Mouse (Mus musculus) central nervous system, embryonic 18 days (tissue): Measurements from ENCODE around the gene Mmp28. TPM values are rescaled to one million over a fixed set of nuclear protein-coding genes. Genes with fewer than 3 reads are reported as not detected.

Experiments used
- polyA plus RNA-seq: library from polyadenylated mRNA; depleted of rRNA; stranded (reverse); fragments of >200 nt; gene quantifications from 2 replicates; pipeline ENCODE4 v1.2.3, GENCODE M21; 2012; rRNA removed

Mmp28 gene
- polyA plus RNA-seq, result 3.1 and 3.4 TPM in 2 replicates

DNA sequence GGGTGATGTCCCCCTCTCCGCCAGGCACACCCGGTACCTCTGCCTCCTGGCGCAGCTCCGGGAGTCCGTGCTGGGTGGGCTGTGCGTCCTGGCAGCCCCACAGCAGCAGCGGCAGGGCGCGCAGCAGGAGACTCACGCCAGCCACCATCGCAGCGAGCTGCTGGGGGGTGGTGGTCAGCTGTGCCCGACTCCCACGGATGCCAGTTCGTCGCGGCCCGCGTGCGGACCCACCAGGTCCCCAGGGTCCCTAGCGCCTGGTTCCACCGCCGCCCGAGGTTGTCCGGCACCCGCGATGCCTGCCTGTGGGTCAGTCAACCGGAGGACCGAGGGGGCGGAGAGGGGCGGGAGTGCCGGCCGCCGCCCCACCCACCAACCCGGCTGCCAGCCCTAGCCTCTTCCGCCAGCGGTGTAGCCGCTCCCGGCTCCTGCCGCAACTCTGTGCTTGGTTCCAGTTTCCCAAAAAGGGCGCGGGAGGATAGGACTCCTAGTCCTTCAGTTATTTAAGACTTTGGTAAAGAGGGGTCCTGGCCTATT is at the start of gene Mmp28:
TSS of gene Mmp28 (minus strand) at position 361 of the 534 bp plus-strand sequence.

DNA sequence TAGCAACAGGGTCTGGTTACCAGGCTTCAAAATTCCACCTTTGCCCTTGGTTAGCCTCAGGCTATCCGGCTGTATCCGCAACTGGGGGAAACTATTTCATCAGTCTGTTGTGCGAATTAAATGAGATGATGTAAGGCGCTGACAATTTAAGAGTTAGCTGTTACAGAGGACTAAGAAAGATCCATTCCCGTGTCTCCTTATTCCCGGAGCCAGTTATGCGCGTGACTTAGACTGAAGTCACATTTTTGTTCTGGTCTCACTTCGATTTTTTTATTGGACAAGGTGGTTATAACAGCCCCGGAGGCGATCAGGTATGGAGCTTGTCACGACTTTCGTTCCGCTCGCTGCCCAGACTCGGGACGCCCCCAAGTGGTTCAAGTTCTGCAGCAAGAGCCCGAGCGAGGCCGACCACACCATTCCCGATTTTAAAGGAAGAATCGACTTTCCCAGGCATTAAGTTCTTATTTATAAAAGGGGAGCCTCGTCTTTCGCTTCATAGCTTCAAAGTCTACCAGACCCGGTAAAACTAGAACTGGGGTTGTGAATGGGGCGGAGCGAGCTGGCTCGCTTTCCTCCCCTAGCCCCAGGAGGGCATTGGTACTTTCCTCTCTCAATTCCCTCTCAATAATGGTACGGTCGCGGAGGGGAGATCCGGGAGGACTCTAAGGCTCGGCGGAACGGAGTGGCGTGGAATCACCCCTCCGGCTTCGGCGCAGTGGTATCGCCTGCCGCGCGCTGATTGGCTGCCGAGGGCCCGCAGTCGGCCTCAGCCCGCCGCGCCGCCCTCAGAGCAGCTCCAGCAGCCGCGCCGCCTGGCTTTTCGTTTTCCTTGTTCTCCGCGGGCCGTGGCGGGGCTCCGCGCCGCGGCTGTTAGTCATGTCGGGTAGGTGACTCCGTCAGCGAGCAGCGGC is 9.7 kb upstream of the Mmp28 start, which contains the start of gene Taf15:
TSS of gene Taf15 (plus strand) at position 763 of the 911 bp plus-strand sequence.

GRCm38 (mm10) chr11:83437377-83437776 is 25.5 kb downstream of the Mmp28 start, which contains the start of gene 1700020L24Rik:
Gene 1700020L24Rik, plus strand, starts transcription at chr11:83437677.

DNA sequence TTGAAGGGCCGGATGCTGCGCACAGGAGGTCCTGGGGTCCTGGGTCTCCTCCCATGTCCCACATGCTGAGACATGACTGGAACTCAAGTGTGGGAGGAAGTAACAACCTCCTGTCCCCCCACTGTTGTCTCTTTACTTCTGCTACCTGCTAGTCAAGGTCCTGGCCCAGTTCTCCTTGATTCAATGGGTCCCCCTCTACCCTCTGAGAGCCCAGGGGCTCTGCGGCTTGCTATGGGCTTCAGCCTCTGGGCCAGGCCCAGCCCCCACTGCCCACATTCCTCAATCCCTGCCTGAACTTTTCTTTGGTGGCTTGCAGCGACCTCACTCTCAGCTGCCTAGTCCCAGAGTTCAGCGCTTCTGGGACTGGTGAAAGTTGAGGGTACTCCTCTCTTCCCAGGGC is 33.5 kb downstream of the Mmp28 start, which contains the start of gene Gas2l2:
TSS of gene Gas2l2 (minus strand) at position 101 of the 400 bp plus-strand sequence.

DNA sequence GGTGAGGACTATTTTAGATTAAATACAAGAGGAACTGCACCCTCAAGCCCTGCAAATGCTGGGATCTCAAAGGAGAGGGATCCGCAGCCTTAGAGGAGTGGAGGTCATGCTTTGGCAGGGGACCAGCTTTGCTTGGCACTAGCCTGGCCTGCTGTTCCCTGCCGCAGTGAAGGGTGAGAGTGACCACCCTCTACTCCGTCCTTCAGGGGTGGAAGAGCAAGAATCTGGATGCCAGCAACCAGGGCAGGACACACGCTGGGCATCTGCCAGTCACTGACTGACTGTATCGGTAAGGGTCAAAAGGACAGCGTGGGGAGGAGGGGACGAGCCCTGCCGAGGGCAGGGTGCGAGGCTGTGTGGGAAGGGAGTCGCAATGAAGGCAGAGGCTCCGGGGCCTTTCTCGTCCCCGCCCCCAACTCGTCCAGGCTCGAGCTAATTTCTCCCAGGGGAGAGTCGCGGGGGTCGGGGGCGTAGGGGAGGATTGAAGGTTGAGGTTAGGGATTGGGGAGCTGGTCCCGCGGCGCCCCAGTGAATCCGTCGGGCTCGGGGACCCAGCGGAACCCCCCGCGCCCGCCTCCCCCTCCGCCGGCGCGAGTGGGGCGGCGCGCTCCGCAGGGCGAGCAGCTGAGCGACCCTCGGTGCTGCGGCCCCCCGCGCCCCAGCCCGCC is 53.6 kb downstream of the Mmp28 start, which contains the start of gene Rasl10b:
TSS of gene Rasl10b (plus strand) at position 51 of the 668 bp plus-strand sequence.

Other genes starting within 250 kb of the Mmp28 start
- gene Slfn14, start 176.3 kb downstream of the Mmp28 start, polyA plus RNA-seq, result 0.03 and 0.04 TPM in 2 replicates
- gene Ap2b1, start 164.0 kb downstream of the Mmp28 start, polyA plus RNA-seq, result 117 and 129 TPM in 2 replicates
- 11.2 and 12.5 TPM in 2 replicates for gene Pex12, start 160.5 kb downstream of the Mmp28 start, polyA plus RNA-seq
- gene Rasl10b, start 53.9 kb downstream of the Mmp28 start, polyA plus RNA-seq, result 84.3 and 91.7 TPM in 2 replicates
- gene Gas2l2, start 33.6 kb downstream of the Mmp28 start, polyA plus RNA-seq, result 0.25 and 0.28 TPM in 2 replicates
- gene 1700020L24Rik, start 25.4 kb downstream of the Mmp28 start, polyA plus RNA-seq, result 0.45 and 0.64 TPM in 2 replicates
- gene Taf15, start 10.0 kb upstream of the Mmp28 start, polyA plus RNA-seq, result 68.5 and 74.6 TPM in 2 replicates
- not detected in 2 replicates for gene Heatr9, start 59.1 kb upstream of the Mmp28 start, polyA plus RNA-seq
- not detected in 2 replicates for gene Ccl5, start 67.4 kb upstream of the Mmp28 start, polyA plus RNA-seq
- 1.7 and 1.8 TPM in 2 replicates for gene Ccl9, start 115.6 kb upstream of the Mmp28 start, polyA plus RNA-seq
- 0.70 and 1.2 TPM in 2 replicates for gene Ccl6, start 130.0 kb upstream of the Mmp28 start, polyA plus RNA-seq
- not detected in 2 replicates for gene Rpl9-ps1, start 182.6 kb upstream of the Mmp28 start, polyA plus RNA-seq
- gene Ccl3, start 186.3 kb upstream of the Mmp28 start, polyA plus RNA-seq, result 1.5 and 1.7 TPM in 2 replicates
- gene Ccl4, start 199.5 kb upstream of the Mmp28 start, polyA plus RNA-seq, result 0.28 and 0.32 TPM in 2 replicates
- gene Wfdc17, start 240.9 kb upstream of the Mmp28 start, polyA plus RNA-seq, result not detected in 2 replicates
- gene Wfdc18, start 245.9 kb upstream of the Mmp28 start, polyA plus RNA-seq, result 0.19 and 0.35 TPM in 2 replicates